Mouse (Mus musculus) liver, postnatal 0 days (tissue): ENCODE results near the gene Lamb2.

Experiments
- CTCF ChIP-seq: sonication (generic); IDR thresholded peaks from 2 replicates; pipeline ENCODE4 v1.5.1; 2016; ENCODE audit warnings: antibody characterized with exemption, low read depth
- EP300 ChIP-seq: IDR thresholded peaks from 2 replicates; pipeline ENCODE4 v1.6.1; 2016; ENCODE audit warnings: antibody characterized with exemption, low read depth, mild to moderate bottlenecking

- TF ChIP-seq EP300 (no peak), CTCF (no peak)
These were observed 14.8 kb downstream of the Lamb2 start for GRCm38 (mm10) chr9:108494146-108494825.
